Mouse (Mus musculus): Measurements from ENCODE around the gene Scgb1b30. TPM values are rescaled to one million over a fixed set of nuclear protein-coding genes. Genes with fewer than 3 reads are reported as not detected.
"Not testable (repeated sequence)": the region's sequence is repeated elsewhere in the genome, so short reads cannot be mapped to it uniquely, and the experiment has no call there.

The Scgb1b30 gene
- total RNA-seq (2015; ENCODE audit: low replicate concordance), result not detected in 2 replicates
- total RNA-seq (2017; ENCODE audit: low replicate concordance), result not detected in 2 replicates

- ATAC-seq (replicated peaks; ENCODE audit: low FRiP score, poor library complexity, severe bottlenecking), result no peak
These were observed at the start of gene Scgb1b30 for GRCm38 (mm10) chr7:34094911-34095481. Gene Scgb1b30, plus strand, starts transcription at chr7:34095431.

GRCm38 (mm10) chr7:34068132-34068531, 27.1 kb upstream of the Scgb1b30 start:
- ATAC-seq (replicated peaks; ENCODE audit: low FRiP score, poor library complexity, severe bottlenecking), result not testable (repeated sequence)

- ATAC-seq (replicated peaks; ENCODE audit: low FRiP score, poor library complexity, severe bottlenecking), result no peak
These were observed 4.8 kb downstream of the Scgb1b30 start for GRCm38 (mm10) chr7:34100002-34100401.

- ATAC-seq (replicated peaks; ENCODE audit: low FRiP score, poor library complexity, severe bottlenecking), result no peak
These were observed 6.0 kb downstream of the Scgb1b30 start for GRCm38 (mm10) chr7:34101276-34101675.

GRCm38 (mm10) chr7:34109190-34109589, 14.0 kb downstream of the Scgb1b30 start:
- ATAC-seq (replicated peaks; ENCODE audit: low FRiP score, poor library complexity, severe bottlenecking), result no peak

GRCm38 (mm10) chr7:34116601-34117000, 21.4 kb downstream of the Scgb1b30 start:
- ATAC-seq (replicated peaks; ENCODE audit: low FRiP score, poor library complexity, severe bottlenecking), result no peak

- ATAC-seq (replicated peaks; ENCODE audit: low FRiP score, poor library complexity, severe bottlenecking), result not testable (repeated sequence)
These were observed 25.4 kb downstream of the Scgb1b30 start for GRCm38 (mm10) chr7:34120636-34121035.

GRCm38 (mm10) chr7:34122987-34123720, 27.9 kb downstream of the Scgb1b30 start:
- ATAC-seq (replicated peaks; ENCODE audit: low FRiP score, poor library complexity, severe bottlenecking), result no peak

- no peak for ATAC-seq (replicated peaks; ENCODE audit: low FRiP score, poor library complexity, severe bottlenecking)
These were observed 30.1 kb downstream of the Scgb1b30 start for GRCm38 (mm10) chr7:34125346-34125745.

GRCm38 (mm10) chr7:34126291-34126690, 31.1 kb downstream of the Scgb1b30 start:
- no peak for ATAC-seq (replicated peaks; ENCODE audit: low FRiP score, poor library complexity, severe bottlenecking)

- no peak for ATAC-seq (replicated peaks; ENCODE audit: low FRiP score, poor library complexity, severe bottlenecking)
These were observed 35.9 kb downstream of the Scgb1b30 start for GRCm38 (mm10) chr7:34131118-34131517.

- no peak for ATAC-seq (replicated peaks; ENCODE audit: low FRiP score, poor library complexity, severe bottlenecking)
These were observed 36.7 kb downstream of the Scgb1b30 start for GRCm38 (mm10) chr7:34131959-34132354.

GRCm38 (mm10) chr7:34132355-34133079, 37.3 kb downstream of the Scgb1b30 start:
- ATAC-seq (replicated peaks; ENCODE audit: low FRiP score, poor library complexity, severe bottlenecking), result no peak

- ATAC-seq (replicated peaks; ENCODE audit: low FRiP score, poor library complexity, severe bottlenecking), result no peak
These were observed 38.0 kb downstream of the Scgb1b30 start, which contains the start of gene Wtip for GRCm38 (mm10) chr7:34133117-34133762. Gene Wtip, minus strand, starts transcription at chr7:34133268.

- ATAC-seq (replicated peaks; ENCODE audit: low FRiP score, poor library complexity, severe bottlenecking), result no peak
These were observed 39.1 kb downstream of the Scgb1b30 start for GRCm38 (mm10) chr7:34134336-34134735.

GRCm38 (mm10) chr7:34139493-34139892, 44.3 kb downstream of the Scgb1b30 start:
- no peak for ATAC-seq (replicated peaks; ENCODE audit: low FRiP score, poor library complexity, severe bottlenecking)

GRCm38 (mm10) chr7:34141123-34141522, 45.9 kb downstream of the Scgb1b30 start:
- no peak for ATAC-seq (replicated peaks; ENCODE audit: low FRiP score, poor library complexity, severe bottlenecking)

- no peak for ATAC-seq (replicated peaks; ENCODE audit: low FRiP score, poor library complexity, severe bottlenecking)
These were observed 52.0 kb downstream of the Scgb1b30 start for GRCm38 (mm10) chr7:34147193-34147592.
